ENCODE assay signal across 13 mouse cellular contexts in the genomic region with DNA sequence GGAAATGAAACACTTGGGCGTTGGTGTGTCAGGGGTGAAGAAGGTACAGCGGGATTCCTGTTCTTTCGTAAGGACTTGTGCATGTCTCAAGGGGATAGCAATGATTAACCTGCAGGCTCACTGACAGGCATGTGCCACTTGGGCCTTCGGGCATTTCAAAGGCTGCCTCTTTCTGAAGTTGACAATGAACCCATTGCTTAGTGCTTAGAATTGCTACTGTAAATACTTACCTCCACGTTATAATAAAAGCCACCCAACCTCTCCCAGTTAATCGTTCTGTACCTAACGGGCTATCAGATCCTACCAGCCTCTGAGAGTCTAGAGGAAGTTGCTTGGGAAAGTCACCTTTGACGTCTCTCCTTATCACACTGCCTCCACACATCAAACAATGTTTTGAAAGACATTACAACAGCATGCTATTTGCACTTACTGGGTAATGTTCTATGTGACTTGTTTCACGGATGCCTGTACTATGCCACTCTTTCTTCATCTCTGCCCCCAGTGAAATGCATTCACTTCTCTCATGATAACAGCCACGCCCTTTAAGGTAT. TPM values are rescaled to one million over a fixed set of nuclear protein-coding genes. Genes with fewer than 3 reads are reported as not detected.
DNase-seq lines count a peak whose midpoint lies in the region; ATAC-seq and TF ChIP-seq lines count a peak whose summit lies in the region.
"Had no signal": no experiment of that assay in that cellular context is flagged by ENCODE, and none has a peak within 500 bp of the region (broad histone marks: within the 10 kb centered on the region; RNA-seq: fewer than 3 reads in every experiment).

No protein-coding gene starts in this region.

- H3K27me3 ChIP-seq in lung, embryonic 14.5 days (ENCODE audit: insufficient read depth, low read length): no peaks in the 10 kb centered on the region
- H3K27me3 ChIP-seq in intestine, embryonic 14.5 days (replicated peaks; ENCODE audit: control insufficient read depth, insufficient read depth, low read length): no peaks in the 10 kb centered on the region
- no peaks in the 10 kb centered on the region for H3K27me3 ChIP-seq in stomach, postnatal 0 days (ENCODE audit: control insufficient read depth, insufficient read depth, low read length)
- no peaks in the 10 kb centered on the region for H3K27me3 ChIP-seq in midbrain, embryonic 11.5 days (ENCODE audit: control insufficient read depth, insufficient read depth, low read length)

- TF ChIP-seq POLR2A in lung, adult 2 months (IDR thresholded peaks at IDR 0.05; ENCODE audit: borderline replicate concordance, extremely low read depth, low read depth, low read length): no peak

- no peak for TF ChIP-seq EP300 in stomach, postnatal 0 days (optimal IDR thresholded peaks at IDR 0.05)

- H3K4me1 ChIP-seq in lung, embryonic 14.5 days (ENCODE audit: insufficient read depth): no peaks in the 10 kb centered on the region
- peaks cover 3% of the 10 kb centered on the region; the same call in 1 of the 2 replicates for H3K4me1 ChIP-seq in lung, adult 2 months (ENCODE audit: control insufficient read depth, insufficient read depth, low read length)
- no peaks in the 10 kb centered on the region for H3K4me1 ChIP-seq in intestine, embryonic 14.5 days (replicated peaks; ENCODE audit: control insufficient read depth, insufficient read depth, low read length)
- H3K4me1 ChIP-seq in stomach, postnatal 0 days (replicated peaks; ENCODE audit: control insufficient read depth, insufficient read depth): no peaks in the 10 kb centered on the region
- no peaks in the 10 kb centered on the region for H3K4me1 ChIP-seq in midbrain, embryonic 11.5 days (ENCODE audit: control insufficient read depth, insufficient read depth, low read length)

- no peaks in the 10 kb centered on the region for H3K36me3 ChIP-seq in lung, embryonic 14.5 days (ENCODE audit: insufficient read depth)
- no peaks in the 10 kb centered on the region for H3K36me3 ChIP-seq in intestine, embryonic 14.5 days (ENCODE audit: control insufficient read depth, insufficient read depth, low read length)
- no peaks in the 10 kb centered on the region for H3K36me3 ChIP-seq in stomach, postnatal 0 days (ENCODE audit: control insufficient read depth, insufficient read depth, low read length)
- H3K36me3 ChIP-seq in midbrain, embryonic 11.5 days (ENCODE audit: control insufficient read depth, insufficient read depth, low read length): no peaks in the 10 kb centered on the region

- ATAC-seq in lung, embryonic 14.5 days (ENCODE audit: insufficient read depth): peak; percentile 74
- peak; percentile 28; the same call in 1 of the 2 replicates for ATAC-seq in intestine, embryonic 14.5 days (replicated peaks; ENCODE audit: low FRiP score, low TSS enrichment, low read depth)
- ATAC-seq in stomach, postnatal 0 days (ENCODE audit: low FRiP score, low TSS enrichment): peak; percentile 93
- no peak for ATAC-seq in midbrain, embryonic 11.5 days (ENCODE audit: low FRiP score)

- H3K4me3 ChIP-seq in lung, embryonic 14.5 days (ENCODE audit: low read depth, low read length): no peak overlapping the region
- H3K4me3 ChIP-seq in lung, adult 2 months (replicated peaks; ENCODE audit: extremely low read depth, low read depth, low read length): no peak overlapping the region
- no peak overlapping the region for H3K4me3 ChIP-seq in intestine, embryonic 14.5 days (ENCODE audit: low read depth, low read length)
- H3K4me3 ChIP-seq in stomach, postnatal 0 days (ENCODE audit: low read depth, low read length): no peak overlapping the region
- no peak overlapping the region for H3K4me3 ChIP-seq in midbrain, embryonic 11.5 days (ENCODE audit: low read depth, low read length)

- H3K9me3 ChIP-seq in lung, embryonic 14.5 days (ENCODE audit: low read depth, low read length): no peaks in the 10 kb centered on the region
- no peaks in the 10 kb centered on the region for H3K9me3 ChIP-seq in intestine, embryonic 14.5 days (ENCODE audit: control insufficient read depth, low read length)
- no peaks in the 10 kb centered on the region for H3K9me3 ChIP-seq in stomach, postnatal 0 days (ENCODE audit: control insufficient read depth, low read length)
- H3K9me3 ChIP-seq in midbrain, embryonic 11.5 days (ENCODE audit: control insufficient read depth, low read length): no peaks in the 10 kb centered on the region

- H3K4me2 ChIP-seq in lung, embryonic 14.5 days: no peak overlapping the region
- H3K4me2 ChIP-seq in intestine, embryonic 14.5 days (ENCODE audit: low read length): no peak overlapping the region
- H3K4me2 ChIP-seq in stomach, postnatal 0 days (replicated peaks; ENCODE audit: low read depth): no peak overlapping the region
- no peak overlapping the region for H3K4me2 ChIP-seq in midbrain, embryonic 11.5 days

- 0 out of 2 replicates have a peak overlapping the region, but pooled peaks have one; percentile 48 for H3K27ac ChIP-seq in lung, embryonic 14.5 days (ENCODE audit: low read depth)
- H3K27ac ChIP-seq in intestine, embryonic 14.5 days (ENCODE audit: low read depth): no peak overlapping the region
- H3K27ac ChIP-seq in stomach, postnatal 0 days (replicated peaks): no peak overlapping the region
- H3K27ac ChIP-seq in midbrain, embryonic 11.5 days (ENCODE audit: low read depth, low read length): no peak overlapping the region
- H3K27ac ChIP-seq: kidney, postnatal 0 days had no signal

- peak; percentile 66 for DNase-seq in lung, embryonic 14.5 days
- DNase-seq in lung, adult 2 months: no peak
- DNase-seq in intestine, embryonic 14.5 days (ENCODE audit: low spot score): no peak
- peak; percentile 57 for DNase-seq in lung, postnatal 10 days
- DNase-seq in stomach, postnatal 0 days (ENCODE audit: low spot score): peak; percentile 57
- no peak for DNase-seq in heart, postnatal 25 days (ENCODE audit: low spot score)
- DNase-seq in embryo, embryonic 10.5 days (ENCODE audit: low spot score): no peak
- no peak for DNase-seq in midbrain, embryonic 11.5 days (ENCODE audit: low spot score, missing footprints)
- DNase-seq: cerebellum, adult 11-12 months; heart, postnatal 4 days; midbrain, embryonic 14.5 days; thymus, adult 2 months had no signal

- no peak for TF ChIP-seq CTCF in lung, embryonic 14.5 days (IDR thresholded peaks at IDR 0.05; ENCODE audit: low read depth)
- TF ChIP-seq CTCF in lung, adult 2 months (IDR thresholded peaks at IDR 0.05; ENCODE audit: insufficient read depth, low read length): no peak
- no peak for TF ChIP-seq CTCF in stomach, postnatal 0 days (IDR thresholded peaks at IDR 0.05; ENCODE audit: low read depth)

- no peak overlapping the region for H3K9ac ChIP-seq in lung, embryonic 14.5 days
- H3K9ac ChIP-seq in intestine, embryonic 14.5 days (ENCODE audit: low read length): no peak overlapping the region
- no peak overlapping the region for H3K9ac ChIP-seq in stomach, postnatal 0 days (ENCODE audit: low read length)
- H3K9ac ChIP-seq in midbrain, embryonic 11.5 days (ENCODE audit: low read length): no peak overlapping the region

- intact Hi-C loops in heart, postnatal 25 days (cut with DNase I): no loop called here

- WGBS in lung, embryonic 14.5 days: 56% methylated on average over 10 of the region's 10 CpGs
- WGBS in lung, adult 2 months: 67% methylated on average over 10 of the region's 10 CpGs
- WGBS in intestine, embryonic 14.5 days: 71% methylated on average over 10 of the region's 10 CpGs
- 58% methylated on average over 10 of the region's 10 CpGs for WGBS in stomach, postnatal 0 days
- WGBS in midbrain, embryonic 11.5 days: 86% methylated on average over 10 of the region's 10 CpGs

RNA-seq across cellular contexts. Expression of gene Tgfbr2, which starts 12.1 kb away (rescaled TPM):
- polyA plus RNA-seq in lung, embryonic 14.5 days (2014; fragmentation: Nextera tagmentation; extraction: Ambion mirVana): 51.3 and 52.3 TPM in 2 replicates
- polyA plus RNA-seq in lung, adult 2 months (2012; rRNA removed): 135 and 146 TPM in 2 replicates
- 37.0 and 39.4 TPM in 2 replicates for polyA plus RNA-seq in intestine, embryonic 14.5 days (2014; fragmentation: Nextera tagmentation; extraction: Ambion mirVana)
- polyA plus RNA-seq in stomach, postnatal 0 days (2015; fragmentation: Nextera tagmentation; extraction: Ambion mirVana): 16.8 and 18.5 TPM in 2 replicates
- total RNA-seq in heart, postnatal 25 days (2021): 10 to 100 TPM; 35.7 to 37.0 TPM
- polyA plus RNA-seq in midbrain, embryonic 11.5 days (2014; fragmentation: Nextera tagmentation; extraction: Ambion mirVana): 8.1 and 9.2 TPM in 2 replicates

Comparison
In these comparisons a context has a peak if more than half of its experiments do, and no peak if none do; other contexts are left out.
1. DNase-seq: peak in lung, embryonic 14.5 days (single experiment), lung, postnatal 10 days (single experiment) and stomach, postnatal 0 days (single experiment); none in lung, adult 2 months (single experiment), intestine, embryonic 14.5 days (single experiment), heart, postnatal 25 days (single experiment), embryo, embryonic 10.5 days (single experiment) and midbrain, embryonic 11.5 days (single experiment).